Mouse (Mus musculus) gastrocnemius, adult 8-10 months (tissue): ENCODE measurements around the gene Olfr94. TPM values are rescaled to one million over a fixed set of nuclear protein-coding genes. Genes with fewer than 3 reads are reported as not detected.
"Not testable (repeated sequence)": the region's sequence is repeated elsewhere in the genome, so short reads cannot be mapped to it uniquely, and the experiment has no call there.

Experiments used
- DNase-seq, 2 experiments: peaks; one replicate each; pipeline ENCODE4 v3.0.0; 2022; ENCODE audit warnings: low spot score in 2 of 2
- total RNA-seq, 4 experiments: library from RNA; stranded (reverse); gene quantifications; 2 replicates each; pipeline ENCODE4 v1.2.4; 2022

The Olfr94 gene
- total RNA-seq: not detected

GRCm38 (mm10) chr17:37200894-37201293 lies at the start of gene Olfr94:
Gene Olfr94 (minus strand): TSS chr17:37200994.
- no peak for DNase-seq

GRCm38 (mm10) chr17:37250544-37250943 lies 49.8 kb upstream of the Olfr94 start:
- no peak for DNase-seq

GRCm38 (mm10) chr17:37249460-37249859 lies 48.7 kb upstream of the Olfr94 start:
- DNase-seq: no peak

GRCm38 (mm10) chr17:37246715-37247114 lies 45.9 kb upstream of the Olfr94 start:
- no peak for DNase-seq

- DNase-seq: no peak
Measured at GRCm38 (mm10) chr17:37242198-37242597, 41.4 kb upstream of the Olfr94 start.

- DNase-seq: not testable (repeated sequence)
Measured at GRCm38 (mm10) chr17:37237230-37237629, 36.4 kb upstream of the Olfr94 start, which contains the start of gene Olfr97. Gene Olfr97 (minus strand): TSS chr17:37237330.

- DNase-seq: no peak
Measured at GRCm38 (mm10) chr17:37221879-37222278, 21.1 kb upstream of the Olfr94 start.

- DNase-seq: no peak
Measured at GRCm38 (mm10) chr17:37219846-37220245, 19.1 kb upstream of the Olfr94 start, which contains the start of gene Olfr96. Gene Olfr96 (plus strand): TSS chr17:37220146.

- DNase-seq: peak; percentile 20 to 33
Measured at GRCm38 (mm10) chr17:37218486-37218885, 17.7 kb upstream of the Olfr94 start.

GRCm38 (mm10) chr17:37213018-37213417 lies 12.2 kb upstream of the Olfr94 start, which contains the start of gene Olfr95:
Gene Olfr95 (minus strand): TSS chr17:37213118.
- no peak for DNase-seq

GRCm38 (mm10) chr17:37210884-37211768 lies 10.3 kb upstream of the Olfr94 start:
- no peak for DNase-seq

GRCm38 (mm10) chr17:37203917-37204236 lies 3.1 kb upstream of the Olfr94 start:
- DNase-seq: no peak

- peak; percentile 50 to 53 for DNase-seq
Measured at GRCm38 (mm10) chr17:37203206-37203916, 2.6 kb upstream of the Olfr94 start.

GRCm38 (mm10) chr17:37196845-37197724 lies 3.7 kb downstream of the Olfr94 start:
- DNase-seq: no peak

GRCm38 (mm10) chr17:37194782-37195181 lies 6.0 kb downstream of the Olfr94 start:
- DNase-seq: no peak

GRCm38 (mm10) chr17:37193656-37194055 lies 7.1 kb downstream of the Olfr94 start, which contains the start of gene Ubd:
Gene Ubd (plus strand): TSS chr17:37193892.
- DNase-seq: no peak

- DNase-seq: no peak
Measured at GRCm38 (mm10) chr17:37193032-37193431, 7.8 kb downstream of the Olfr94 start.

GRCm38 (mm10) chr17:37190711-37191110 lies 10.1 kb downstream of the Olfr94 start:
- no peak for DNase-seq

- no peak for DNase-seq
Measured at GRCm38 (mm10) chr17:37185474-37185873, 15.3 kb downstream of the Olfr94 start.

GRCm38 (mm10) chr17:37161394-37161793 lies 39.4 kb downstream of the Olfr94 start, which contains the start of gene Olfr93:
Gene Olfr93 (minus strand): TSS chr17:37161494.
- DNase-seq: no peak
